In the genomic region with DNA sequence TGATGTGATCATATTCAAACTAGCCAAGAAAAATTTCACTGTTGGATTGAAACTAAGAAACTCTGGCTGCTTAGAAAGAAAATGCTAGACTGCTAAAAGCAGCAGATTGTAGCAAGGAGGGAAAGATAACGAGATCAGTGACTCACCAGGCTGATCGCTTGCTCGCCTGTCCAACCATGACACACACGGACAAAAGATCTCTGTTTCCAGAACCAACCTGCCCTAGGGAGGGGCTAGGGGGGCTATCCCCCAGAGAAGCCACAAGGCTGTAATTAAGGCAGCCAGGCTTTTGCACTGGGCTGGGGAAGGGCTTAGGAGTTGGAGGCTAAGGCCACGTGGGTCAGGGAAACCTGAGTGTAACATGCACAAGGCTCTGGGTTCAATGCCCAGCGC, we compare ENCODE assay signal across 8 mouse cellular contexts. TPM values are rescaled to one million over a fixed set of nuclear protein-coding genes. Genes with fewer than 3 reads are reported as not detected.
A peak's percentile ranks its signal among the peaks of the same experiment; 100 is the strongest.
DNase-seq lines count a peak whose midpoint lies in the region; ATAC-seq and TF ChIP-seq lines count a peak whose summit lies in the region.

No protein-coding gene starts in this region.

- peak; percentile 64 for ATAC-seq in heart, embryonic 15.5 days (replicated peaks; ENCODE audit: insufficient number of reproducible peaks, insufficient read depth, low FRiP score, low read depth)
- ATAC-seq in erythroblast, adult 5-6 weeks (replicated peaks; ENCODE audit: low FRiP score, poor library complexity, severe bottlenecking) = no peak

- no peak for DNase-seq in left cerebral cortex, adult 2 months (ENCODE audit: extremely low spot score in 1 of 2, low spot score in 2 of 2)
- no peak for DNase-seq in left cerebral cortex, postnatal 14 days (ENCODE audit: low spot score in 2 of 2)
- peak; percentile 50 for DNase-seq in embryo, embryonic 9.5 days (ENCODE audit: extremely low spot score)
- peak; percentile 29 for DNase-seq in midbrain, embryonic 10.5 days (ENCODE audit: low spot score)
- DNase-seq in left cerebral cortex, adult 8-10 months (ENCODE audit: low spot score in 2 of 2) = no peak
- DNase-seq in lung, postnatal 25 days (ENCODE audit: low spot score) = no peak

- H3K27me3 ChIP-seq in heart, embryonic 15.5 days = no peaks in the 10 kb centered on the region
- no peaks in the 10 kb centered on the region for H3K27me3 ChIP-seq in midbrain, embryonic 10.5 days (ENCODE audit: low read depth, poor library complexity, severe bottlenecking)

- no peak for TF ChIP-seq CTCF in left cerebral cortex, adult 2 months (IDR thresholded peaks at IDR 0.05)

- 0 out of 2 replicates have a peak overlapping the region, but pooled peaks have one; percentile 36 for H3K9ac ChIP-seq in heart, embryonic 15.5 days

- H3K4me3 ChIP-seq in left cerebral cortex, adult 2 months = no peak overlapping the region
- H3K4me3 ChIP-seq in heart, embryonic 15.5 days = no peak overlapping the region
- no peak overlapping the region for H3K4me3 ChIP-seq in midbrain, embryonic 10.5 days

- H3K4me1 ChIP-seq in heart, embryonic 15.5 days (replicated peaks) = peaks cover 15% of the 10 kb centered on the region
- peaks cover 14% of the 10 kb centered on the region for H3K4me1 ChIP-seq in midbrain, embryonic 10.5 days

- intact Hi-C loops in left cerebral cortex, adult 2 months (cut with DNase I) = loop anchor here (1.0 kb wide), 1 partner anchor 42 kb away; a partner anchor contains a TSS
- intact Hi-C loops in left cerebral cortex, postnatal 14 days (cut with DNase I) = no loop called here

- WGBS in heart, embryonic 15.5 days = 31% methylated on average over 6 of the region's 6 CpGs
- WGBS in midbrain, embryonic 10.5 days = 27% methylated on average over 6 of the region's 6 CpGs

- H3K4me2 ChIP-seq in heart, embryonic 15.5 days = peak overlapping the region; percentile 51

- no peaks in the 10 kb centered on the region for H3K9me3 ChIP-seq in heart, embryonic 15.5 days (replicated peaks)
- H3K9me3 ChIP-seq in midbrain, embryonic 10.5 days (replicated peaks) = peaks cover 11% of the 10 kb centered on the region

- H3K36me3 ChIP-seq in heart, embryonic 15.5 days = peaks cover 17% of the 10 kb centered on the region
- H3K36me3 ChIP-seq in midbrain, embryonic 10.5 days = peaks cover 72% of the 10 kb centered on the region

- peak overlapping the region; percentile 84 for H3K27ac ChIP-seq in left cerebral cortex, adult 2 months
- H3K27ac ChIP-seq in heart, embryonic 15.5 days = peak overlapping the region; percentile 87
- H3K27ac ChIP-seq in midbrain, embryonic 10.5 days (replicated peaks) = peak overlapping the region; percentile 61

RNA-seq across cellular contexts. Expression of a gene that starts 41.9 kb away (rescaled TPM):
- 10 to 100 TPM; 23.2 to 25.3 TPM for total RNA-seq in left cerebral cortex, adult 2 months (2021)
- total RNA-seq in left cerebral cortex, postnatal 14 days (2021) = 10 to 100 TPM; 21.4 to 22.7 TPM
- polyA plus RNA-seq in heart, embryonic 15.5 days (2015; fragmentation: Nextera tagmentation; extraction: Ambion mirVana) = 11.9 and 14.6 TPM in 2 replicates
- 42.3 and 50.6 TPM in 2 replicates for polyA plus RNA-seq in midbrain, embryonic 10.5 days (2016; fragmentation: Nextera tagmentation; extraction: Ambion mirVana)
- 1.3 TPM in 1 of 2 replicates, not detected in the other for total RNA-seq in erythroblast, adult 5-6 weeks (2015; ENCODE audit: low replicate concordance)
- 0.43 and 0.70 TPM in 2 replicates for total RNA-seq in erythroblast, adult 5-6 weeks (2017; ENCODE audit: low replicate concordance)
- 10 to 100 TPM; 22.0 to 27.0 (median 23.4) TPM for total RNA-seq in left cerebral cortex, adult 8-10 months (2022)

RNA-seq across cellular contexts. Expression of a gene that starts 57.9 kb away (rescaled TPM):
- 10 to 100 TPM; 26.6 to 29.1 TPM for total RNA-seq in left cerebral cortex, adult 2 months (2021)
- 10 to 100 TPM; 23.2 to 29.0 TPM for total RNA-seq in left cerebral cortex, postnatal 14 days (2021)
- 18.4 and 18.9 TPM in 2 replicates for polyA plus RNA-seq in heart, embryonic 15.5 days (2015; fragmentation: Nextera tagmentation; extraction: Ambion mirVana)
- polyA plus RNA-seq in midbrain, embryonic 10.5 days (2016; fragmentation: Nextera tagmentation; extraction: Ambion mirVana) = 26.6 and 28.4 TPM in 2 replicates
- 0.38 and 4.4 TPM in 2 replicates for total RNA-seq in erythroblast, adult 5-6 weeks (2015; ENCODE audit: low replicate concordance)
- 0.56 and 5.9 TPM in 2 replicates for total RNA-seq in erythroblast, adult 5-6 weeks (2017; ENCODE audit: low replicate concordance)
- total RNA-seq in left cerebral cortex, adult 8-10 months (2022) = 10 to 100 TPM; 24.4 to 35.5 (median 31.8) TPM

Comparison
In these comparisons a context has a peak if more than half of its experiments do, and no peak if none do; other contexts are left out.
1. DNase-seq: peak in embryo, embryonic 9.5 days (single experiment) and midbrain, embryonic 10.5 days (single experiment); none in left cerebral cortex, adult 2 months (0 of 2), left cerebral cortex, postnatal 14 days (0 of 2), left cerebral cortex, adult 8-10 months (0 of 2) and lung, postnatal 25 days (single experiment).
2. RNA of a gene that starts 41.9 kb away (total RNA-seq): 23.2 to 25.3 TPM in left cerebral cortex, adult 2 months, 22.0 to 27.0 TPM in left cerebral cortex, adult 8-10 months and 21.4 to 22.7 TPM in left cerebral cortex, postnatal 14 days; 0.43 to 1.3 TPM in erythroblast, adult 5-6 weeks; every median in the first group is over 4 times any median in the second.
3. Peak in every context shown above with its lines, with median percentiles within 50 percentile points of each other: H3K27ac ChIP-seq.